Mouse (Mus musculus): ENCODE measurements around the gene Ldlrap1.

The Ldlrap1 gene

GRCm38 (mm10) chr4:134751682-134752380, 16.0 kb downstream of the Ldlrap1 start:
- no peak for DNase-seq (ENCODE audit: low read depth)

GRCm38 (mm10) chr4:134750825-134751224, 17.0 kb downstream of the Ldlrap1 start:
- no peak for DNase-seq (ENCODE audit: low read depth)

- DNase-seq (ENCODE audit: low read depth): no peak
Measured at GRCm38 (mm10) chr4:134750263-134750662, 17.6 kb downstream of the Ldlrap1 start.

- DNase-seq (ENCODE audit: low read depth): peak; percentile 83
Measured at GRCm38 (mm10) chr4:134749301-134750030, 18.4 kb downstream of the Ldlrap1 start.

GRCm38 (mm10) chr4:134745900-134746661, 21.7 kb downstream of the Ldlrap1 start:
- DNase-seq (ENCODE audit: low read depth): no peak

GRCm38 (mm10) chr4:134743881-134744633, 23.8 kb downstream of the Ldlrap1 start:
- DNase-seq (ENCODE audit: low read depth): no peak

GRCm38 (mm10) chr4:134741949-134742348, 25.9 kb downstream of the Ldlrap1 start:
- no peak for DNase-seq (ENCODE audit: low read depth)

GRCm38 (mm10) chr4:134740186-134740585, 27.6 kb downstream of the Ldlrap1 start:
- no peak for DNase-seq (ENCODE audit: low read depth)

GRCm38 (mm10) chr4:134739530-134739929, 28.3 kb downstream of the Ldlrap1 start:
- no peak for DNase-seq (ENCODE audit: low read depth)

- DNase-seq (ENCODE audit: low read depth): no peak
Measured at GRCm38 (mm10) chr4:134737365-134737910, 30.4 kb downstream of the Ldlrap1 start.

- DNase-seq (ENCODE audit: low read depth): no peak
Measured at GRCm38 (mm10) chr4:134736147-134736546, 31.7 kb downstream of the Ldlrap1 start.

GRCm38 (mm10) chr4:134734629-134735081, 33.2 kb downstream of the Ldlrap1 start:
- DNase-seq (ENCODE audit: low read depth): peak; percentile 73

- peak; percentile 57 for DNase-seq (ENCODE audit: low read depth)
Measured at GRCm38 (mm10) chr4:134734038-134734628, 33.7 kb downstream of the Ldlrap1 start.

- no peak for DNase-seq (ENCODE audit: low read depth)
Measured at GRCm38 (mm10) chr4:134733371-134733770, 34.5 kb downstream of the Ldlrap1 start.

GRCm38 (mm10) chr4:134730106-134730505, 37.7 kb downstream of the Ldlrap1 start:
- no peak for DNase-seq (ENCODE audit: low read depth)

- no peak for DNase-seq (ENCODE audit: low read depth)
Measured at GRCm38 (mm10) chr4:134725735-134726345, 42.0 kb downstream of the Ldlrap1 start.

GRCm38 (mm10) chr4:134724974-134725373, 42.9 kb downstream of the Ldlrap1 start:
- no peak for DNase-seq (ENCODE audit: low read depth)

- DNase-seq (ENCODE audit: low read depth): no peak
Measured at GRCm38 (mm10) chr4:134723251-134723650, 44.6 kb downstream of the Ldlrap1 start.

GRCm38 (mm10) chr4:134721076-134721475, 46.7 kb downstream of the Ldlrap1 start:
- DNase-seq (ENCODE audit: low read depth): no peak

GRCm38 (mm10) chr4:134720371-134720770, 47.5 kb downstream of the Ldlrap1 start:
- DNase-seq (ENCODE audit: low read depth): no peak

GRCm38 (mm10) chr4:134719489-134719888, 48.3 kb downstream of the Ldlrap1 start:
- DNase-seq (ENCODE audit: low read depth): no peak

All from c-Kit-positive CD71-negative TER-119-negative erythroid progenitor cells, embryonic 14.5 days (primary cell).